Mouse (Mus musculus) liver, embryonic 18 days (tissue): ENCODE data around the gene Sv2c. TPM values are rescaled to one million over a fixed set of nuclear protein-coding genes. Genes with fewer than 3 reads are reported as not detected.

Experiments
- polyA plus RNA-seq: library from polyadenylated mRNA; depleted of rRNA; stranded (reverse); fragments of >200 nt; gene quantifications from 2 replicates; pipeline ENCODE4 v1.2.3, GENCODE M21; 2012; rRNA removed

Sv2c gene
- polyA plus RNA-seq = 0.04 and 0.06 TPM in 2 replicates

GRCm38 (mm10) chr13:96132401-96132816 lies at the start of gene Sv2c:
Gene Sv2c, minus strand, starts transcription at chr13:96132577.

GRCm38 (mm10) chr13:96081754-96082153 lies 50.6 kb downstream of the Sv2c start, which contains the start of gene Gm17190:
Gene Gm17190, plus strand, starts transcription at chr13:96082054.

GRCm38 (mm10) chr13:96081276-96081675 lies 51.1 kb downstream of the Sv2c start, which contains the start of gene Gm20075:
Gene Gm20075, minus strand, starts transcription at chr13:96081376.

Other genes with a start within 250 kb of the Sv2c start
- 25.0 and 27.8 TPM in 2 replicates for gene Iqgap2, start 240.7 kb downstream of the Sv2c start, polyA plus RNA-seq
- gene Gm20075, start 51.2 kb downstream of the Sv2c start, polyA plus RNA-seq = 0.60 and 0.61 TPM in 2 replicates
- gene Gm17190, start 50.5 kb downstream of the Sv2c start, polyA plus RNA-seq = not detected in 2 replicates